Mouse (Mus musculus): ENCODE data around the gene Kctd5.

Gene Kctd5

GRCm38 (mm10) chr17:24037360-24037759 is 35.9 kb downstream of the Kctd5 start:
- no peak for DNase-seq (ENCODE audit: extremely low spot score)

- no peak for DNase-seq (ENCODE audit: extremely low spot score)
Measured at GRCm38 (mm10) chr17:24036954-24037353, 36.3 kb downstream of the Kctd5 start.

- DNase-seq (ENCODE audit: extremely low spot score) = no peak
Measured at GRCm38 (mm10) chr17:24035087-24035486, 38.2 kb downstream of the Kctd5 start.

GRCm38 (mm10) chr17:24030551-24030950 is 42.7 kb downstream of the Kctd5 start:
- no peak for DNase-seq (ENCODE audit: extremely low spot score)

GRCm38 (mm10) chr17:24029477-24029876 is 43.8 kb downstream of the Kctd5 start:
- no peak for DNase-seq (ENCODE audit: extremely low spot score)

- DNase-seq (ENCODE audit: extremely low spot score) = no peak
Measured at GRCm38 (mm10) chr17:24021375-24022199, 51.7 kb downstream of the Kctd5 start.

- DNase-seq (ENCODE audit: extremely low spot score) = no peak
Measured at GRCm38 (mm10) chr17:24020696-24021095, 52.6 kb downstream of the Kctd5 start.

- DNase-seq (ENCODE audit: extremely low spot score) = peak; percentile 27
Measured at GRCm38 (mm10) chr17:24015727-24016126, 57.6 kb downstream of the Kctd5 start.

- DNase-seq (ENCODE audit: extremely low spot score) = no peak
Measured at GRCm38 (mm10) chr17:24014433-24014965, 58.8 kb downstream of the Kctd5 start.

GRCm38 (mm10) chr17:24012921-24013320 is 60.4 kb downstream of the Kctd5 start:
- no peak for DNase-seq (ENCODE audit: extremely low spot score)

- no peak for DNase-seq (ENCODE audit: extremely low spot score)
Measured at GRCm38 (mm10) chr17:24009617-24010016, 63.7 kb downstream of the Kctd5 start.

- no peak for DNase-seq (ENCODE audit: extremely low spot score)
Measured at GRCm38 (mm10) chr17:24008105-24008504, 65.2 kb downstream of the Kctd5 start.

- no peak for DNase-seq (ENCODE audit: extremely low spot score)
Measured at GRCm38 (mm10) chr17:24007391-24007790, 65.9 kb downstream of the Kctd5 start.

GRCm38 (mm10) chr17:24006930-24007329 is 66.4 kb downstream of the Kctd5 start:
- DNase-seq (ENCODE audit: extremely low spot score) = no peak

GRCm38 (mm10) chr17:24005049-24005448 is 68.2 kb downstream of the Kctd5 start:
- DNase-seq (ENCODE audit: extremely low spot score) = no peak

- DNase-seq (ENCODE audit: extremely low spot score) = no peak
Measured at GRCm38 (mm10) chr17:24004071-24004665, 69.1 kb downstream of the Kctd5 start.

- DNase-seq (ENCODE audit: extremely low spot score) = no peak
Measured at GRCm38 (mm10) chr17:24000404-24000803, 72.9 kb downstream of the Kctd5 start.

GRCm38 (mm10) chr17:23998383-23998782 is 74.9 kb downstream of the Kctd5 start:
- DNase-seq (ENCODE audit: extremely low spot score) = no peak

GRCm38 (mm10) chr17:23997901-23998300 is 75.4 kb downstream of the Kctd5 start, which contains the start of gene Prss22:
Gene Prss22 (minus strand): TSS chr17:23998100.
- no peak for DNase-seq (ENCODE audit: extremely low spot score)

All from embryo, embryonic 9.5 days (tissue).